In the genomic region with DNA sequence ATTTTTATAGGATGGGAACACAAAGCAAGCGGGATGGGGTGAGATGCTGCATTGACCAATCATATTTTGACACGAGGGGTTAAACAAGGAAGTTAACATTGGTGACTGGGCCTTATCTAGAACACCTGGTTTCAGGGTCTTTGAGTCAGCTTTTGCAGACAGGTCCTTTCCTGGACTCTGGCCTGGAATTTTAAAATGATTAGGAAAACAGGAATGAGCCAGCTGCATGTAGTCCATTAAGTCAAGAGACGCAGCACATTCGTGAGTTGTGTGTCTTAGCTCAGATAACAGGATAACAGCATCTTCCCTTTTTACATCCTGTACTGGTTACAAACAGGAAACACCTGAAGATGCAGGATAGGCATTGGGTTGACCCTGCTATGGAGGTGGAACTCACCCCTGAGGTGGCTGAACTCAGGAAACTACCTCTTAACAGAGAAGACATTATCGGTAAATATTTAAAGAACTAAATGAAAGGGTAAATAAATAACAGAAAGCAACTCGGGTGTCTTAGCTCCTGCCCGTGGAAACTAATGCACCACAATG, we compare ENCODE assay signal across 19 mouse cellular contexts. TPM values are rescaled to one million over a fixed set of nuclear protein-coding genes. Genes with fewer than 3 reads are reported as not detected.
DNase-seq lines count a peak whose midpoint lies in the region; ATAC-seq lines count a peak whose summit lies in the region.
"Had no signal": no experiment of that assay in that cellular context is flagged by ENCODE, and none has a peak within 500 bp of the region (broad histone marks: within the 10 kb centered on the region; RNA-seq: fewer than 3 reads in every experiment).

No protein-coding gene starts in this region.

- H3K27me3 ChIP-seq in forebrain, embryonic 10.5 days (ENCODE audit: poor library complexity, severe bottlenecking), result no peaks in the 10 kb centered on the region
- H3K27me3 ChIP-seq in forebrain, embryonic 15.5 days, result no peaks in the 10 kb centered on the region
- no peaks in the 10 kb centered on the region for H3K27me3 ChIP-seq in kidney, embryonic 14.5 days (ENCODE audit: control insufficient read depth, insufficient read depth, low read length)
- H3K27me3 ChIP-seq: limb, embryonic 15.5 days had no signal

- H3K4me1 ChIP-seq in forebrain, embryonic 10.5 days, result peaks cover 12% of the 10 kb centered on the region
- no peaks in the 10 kb centered on the region for H3K4me1 ChIP-seq in forebrain, embryonic 15.5 days
- peaks cover 6% of the 10 kb centered on the region; the same call in 1 of the 2 replicates for H3K4me1 ChIP-seq in kidney, embryonic 14.5 days (ENCODE audit: control insufficient read depth, insufficient read depth, low read length)

- no peaks in the 10 kb centered on the region for H3K9me3 ChIP-seq in forebrain, embryonic 10.5 days
- H3K9me3 ChIP-seq in forebrain, embryonic 15.5 days, result no peaks in the 10 kb centered on the region
- H3K9me3 ChIP-seq in kidney, embryonic 14.5 days (ENCODE audit: control insufficient read depth, low read length), result no peaks in the 10 kb centered on the region
- H3K9me3 ChIP-seq: limb, embryonic 15.5 days had no signal

- no peak overlapping the region for H3K4me2 ChIP-seq in forebrain, embryonic 15.5 days (replicated peaks)
- no peak overlapping the region for H3K4me2 ChIP-seq in kidney, embryonic 14.5 days (replicated peaks; ENCODE audit: low read depth, low read length)
- H3K4me2 ChIP-seq: limb, embryonic 15.5 days had no signal

- 79% methylated on average over 7 of the region's 7 CpGs for WGBS in forebrain, embryonic 10.5 days
- 86% methylated on average over 7 of the region's 7 CpGs for WGBS in forebrain, embryonic 15.5 days
- 75% methylated on average over 7 of the region's 7 CpGs for WGBS in kidney, embryonic 14.5 days

- no peak for ATAC-seq in forebrain, embryonic 15.5 days (replicated peaks)
- no peak for ATAC-seq in kidney, embryonic 14.5 days (ENCODE audit: low FRiP score, low TSS enrichment)
- peak; percentile 38; the same call in 1 of the 2 replicates for ATAC-seq in megakaryocyte progenitor cell, adult 5-6 weeks (replicated peaks; ENCODE audit: poor library complexity)
- ATAC-seq: midbrain, embryonic 16.5 days had no signal

- no peak overlapping the region for H3K9ac ChIP-seq in forebrain, embryonic 15.5 days (replicated peaks)
- H3K9ac ChIP-seq in kidney, embryonic 14.5 days (ENCODE audit: low read depth, low read length), result no peak overlapping the region
- H3K9ac ChIP-seq: limb, embryonic 15.5 days had no signal

- H3K27ac ChIP-seq in forebrain, embryonic 10.5 days, result 0 out of 2 replicates have a peak overlapping the region, but pooled peaks have one; percentile 25
- no peak overlapping the region for H3K27ac ChIP-seq in forebrain, embryonic 15.5 days (replicated peaks)
- H3K27ac ChIP-seq in kidney, embryonic 14.5 days (ENCODE audit: low read depth, low read length), result 0 out of 2 replicates have a peak overlapping the region, but pooled peaks have one; percentile 24
- H3K27ac ChIP-seq: kidney, postnatal 0 days; limb, embryonic 15.5 days had no signal

- H3K36me3 ChIP-seq in forebrain, embryonic 10.5 days (replicated peaks), result no peaks in the 10 kb centered on the region
- H3K36me3 ChIP-seq in forebrain, embryonic 15.5 days, result no peaks in the 10 kb centered on the region
- no peaks in the 10 kb centered on the region for H3K36me3 ChIP-seq in kidney, embryonic 14.5 days (ENCODE audit: control insufficient read depth, insufficient read depth, low read length)
- H3K36me3 ChIP-seq: limb, embryonic 15.5 days had no signal

- DNase-seq in forebrain, embryonic 10.5 days (ENCODE audit: extremely low spot score, low spot score), result no peak
- DNase-seq in kidney, adult 11 months, result no peak
- DNase-seq in A20 (ENCODE audit: low read depth, low spot score), result peak; percentile 26
- no peak for DNase-seq in ovary, postnatal 36 days (ENCODE audit: low spot score)
- DNase-seq in right cerebral cortex, adult 2 months (ENCODE audit: low spot score in 2 of 2), result no peak
- DNase-seq: adrenal gland, adult 2 months; cerebellum, postnatal 25 days had no signal

- H3K4me3 ChIP-seq in forebrain, embryonic 10.5 days, result no peak overlapping the region
- no peak overlapping the region for H3K4me3 ChIP-seq in forebrain, embryonic 15.5 days
- no peak overlapping the region for H3K4me3 ChIP-seq in kidney, embryonic 14.5 days (ENCODE audit: low read length)
- H3K4me3 ChIP-seq: limb, embryonic 15.5 days had no signal

RNA-seq across cellular contexts. Expression of gene Rfpl4b, which starts 59.1 kb away (rescaled TPM):
- not detected in 2 replicates for polyA plus RNA-seq in forebrain, embryonic 10.5 days (2016; fragmentation: Nextera tagmentation; extraction: Ambion mirVana)
- polyA plus RNA-seq in forebrain, embryonic 15.5 days (2015; fragmentation: Nextera tagmentation; extraction: Ambion mirVana), result not detected in 2 replicates
- not detected in 2 replicates for polyA plus RNA-seq in kidney, embryonic 14.5 days (2014; fragmentation: Nextera tagmentation; extraction: Ambion mirVana)
- total RNA-seq in megakaryocyte progenitor cell, adult 5-6 weeks (2015), result not detected in 2 replicates
- not detected in 2 replicates for total RNA-seq in megakaryocyte progenitor cell, adult 5-6 weeks (2017)
- total RNA-seq: adrenal gland, adult 2 months; MEL had no signal
- polyA plus RNA-seq: adrenal gland, adult 2 months; C2C12; frontal cortex, adult 2 months; heart, embryonic 14.5 days; kidney, postnatal 0 days; limb, embryonic 15.5 days; midbrain, embryonic 16.5 days; neural tube, embryonic 14.5 days; stomach, embryonic 16.5 days had no signal
